Mouse (Mus musculus) olfactory bulb, adult 2 months (tissue): ENCODE results near the gene Pgm3. TPM values are rescaled to one million over a fixed set of nuclear protein-coding genes. Genes with fewer than 3 reads are reported as not detected.
A peak's percentile ranks its signal among the peaks of the same experiment; 100 is the strongest.
"Not testable (repeated sequence)": the region's sequence is repeated elsewhere in the genome, so short reads cannot be mapped to it uniquely, and the experiment has no call there.

Experiments
- H3K27ac ChIP-seq: fragments of 200-500 bp; 2 replicates; pipeline ENCODE4 v1.5.1; 2012; ENCODE audit warnings: low read depth, low read length; ENCODE audit not compliant: insufficient read depth
- H3K4me1 ChIP-seq: fragments of 200-500 bp; 2 replicates; pipeline ENCODE4 v1.6.1; 2012; ENCODE audit warnings: low read length; ENCODE audit not compliant: control insufficient read depth, insufficient read depth
- H3K4me3 ChIP-seq: fragments of 200-500 bp; 2 replicates; pipeline ENCODE4 v1.5.1; 2012; ENCODE audit warnings: mild to moderate bottlenecking, low read depth, low read length, moderate library complexity; ENCODE audit not compliant: insufficient read depth
- CTCF ChIP-seq: fragments of 200-500 bp; IDR thresholded peaks from 2 replicates; pipeline ENCODE4 v1.5.1; 2012; ENCODE audit warnings: low read depth, mild to moderate bottlenecking, low read length, moderate library complexity; ENCODE audit not compliant: insufficient read depth
- POLR2A ChIP-seq: fragments of 200-500 bp; IDR thresholded peaks from 2 replicates; pipeline ENCODE4 v1.6.1; 2012; ENCODE audit warnings: mild to moderate bottlenecking, low read depth, low read length, moderate library complexity; ENCODE audit not compliant: insufficient read depth
- WGBS: fragments of 180-500 bp; shearing (Covaris S2); methylation state at CpG from one replicate; pipeline ENCODE4 v1.1.7; 2018; 5-methylcytosine and 5-hydroxymethylcytosine counted together
- polyA plus RNA-seq: library from polyadenylated mRNA; stranded (reverse); fragments of >200 nt; gene quantifications from 2 replicates; pipeline ENCODE4 v1.2.4, GENCODE M21; 2012; ENCODE audit warnings: low replicate concordance; ENCODE audit not compliant: missing spikeins, insufficient read depth, insufficient read length

The Pgm3 gene
- not detected in 2 replicates for polyA plus RNA-seq

DNA sequence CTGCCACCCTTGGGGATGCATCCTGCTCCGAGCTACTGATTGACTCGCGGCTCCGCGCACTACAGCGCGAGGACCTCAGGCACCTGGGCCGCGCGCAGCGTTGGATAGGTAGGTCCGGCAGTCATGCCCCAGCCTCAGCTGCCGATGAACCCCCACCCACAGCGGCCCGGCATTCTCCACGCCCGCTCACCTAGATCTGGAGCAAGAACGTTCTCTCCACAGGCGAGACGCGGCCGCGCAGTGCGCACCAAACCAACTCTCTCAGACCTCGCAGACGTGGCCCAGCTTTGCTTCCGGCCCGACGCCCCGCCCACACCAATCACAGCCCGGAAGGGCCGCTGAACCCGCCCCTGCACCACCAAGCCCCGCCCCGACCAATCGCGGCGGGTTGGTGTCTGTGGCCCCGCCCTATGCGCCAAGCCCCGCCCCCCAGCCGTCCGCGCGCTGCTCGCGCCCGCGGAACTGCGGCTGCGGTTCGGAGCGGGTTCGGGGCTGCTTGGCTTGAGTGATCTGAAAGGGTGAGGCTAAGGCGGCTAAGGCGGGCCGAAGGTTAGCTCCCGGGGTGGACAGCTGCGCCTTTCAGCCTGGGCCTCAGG lies at the start of gene Pgm3, which contains the start of gene Rwdd2a:
TSS of gene Pgm3 (minus strand) at position 303 of the 596 bp plus-strand sequence.
TSS of gene Rwdd2a (plus strand) at position 452 of the 596 bp plus-strand sequence.
- peak; percentile 89 for TF ChIP-seq POLR2A
- no peak for TF ChIP-seq CTCF
- under 1% methylated on average over 59 of the region's 59 CpGs for WGBS
- Histone ChIP-seq H3K4me3 (peak within 1 kb of the TSS; percentile 97), H3K27ac (peak within 1 kb of the TSS; percentile 64; the same call in 1 of the 2 replicates), H3K4me1 (peaks cover 8% of the 10 kb centered on the region)

DNA sequence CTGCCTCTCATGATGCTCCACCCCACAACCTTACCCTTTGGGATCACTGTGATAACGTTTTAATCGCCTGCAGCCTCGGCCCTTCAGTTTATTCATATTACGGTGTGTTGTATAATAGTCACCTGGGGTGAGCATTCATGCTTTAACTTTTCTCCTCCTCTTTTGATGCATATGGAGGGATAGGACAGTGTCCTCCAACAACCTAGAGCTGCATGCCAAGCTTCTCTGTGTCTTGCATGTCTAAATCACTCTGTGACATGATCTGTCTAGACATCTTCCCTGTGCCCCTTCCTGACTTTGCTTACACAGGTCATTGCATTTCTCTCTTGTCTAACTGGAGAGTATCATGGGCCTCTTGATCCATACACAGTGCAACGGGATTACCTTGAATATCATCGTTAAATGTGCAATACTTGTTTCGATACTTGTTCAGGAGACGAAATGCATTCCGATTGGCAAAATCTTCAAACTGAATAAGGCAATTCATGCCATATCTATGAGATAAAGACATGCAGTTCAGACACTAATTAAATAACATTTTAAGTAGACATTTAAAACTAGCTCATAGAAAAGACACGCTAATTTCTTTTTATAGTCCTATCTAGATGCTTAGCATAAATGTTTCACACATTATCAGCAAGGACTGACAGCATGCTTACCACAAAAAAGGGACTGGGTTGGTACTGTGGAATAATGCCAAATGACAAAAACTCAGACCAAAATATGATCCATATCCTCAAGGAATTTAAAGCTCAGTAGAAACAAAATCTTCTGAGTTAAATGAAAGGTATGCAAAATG lies 47.9 kb upstream of the Pgm3 start:
- Histone ChIP-seq H3K27ac (no peak overlapping the region), H3K4me1 (no peaks in the 10 kb centered on the region), H3K4me3 (no peak overlapping the region)
- WGBS, result 85% methylated on average over 10 of the region's 10 CpGs
- no peak for TF ChIP-seq CTCF
- TF ChIP-seq POLR2A, result no peak

DNA sequence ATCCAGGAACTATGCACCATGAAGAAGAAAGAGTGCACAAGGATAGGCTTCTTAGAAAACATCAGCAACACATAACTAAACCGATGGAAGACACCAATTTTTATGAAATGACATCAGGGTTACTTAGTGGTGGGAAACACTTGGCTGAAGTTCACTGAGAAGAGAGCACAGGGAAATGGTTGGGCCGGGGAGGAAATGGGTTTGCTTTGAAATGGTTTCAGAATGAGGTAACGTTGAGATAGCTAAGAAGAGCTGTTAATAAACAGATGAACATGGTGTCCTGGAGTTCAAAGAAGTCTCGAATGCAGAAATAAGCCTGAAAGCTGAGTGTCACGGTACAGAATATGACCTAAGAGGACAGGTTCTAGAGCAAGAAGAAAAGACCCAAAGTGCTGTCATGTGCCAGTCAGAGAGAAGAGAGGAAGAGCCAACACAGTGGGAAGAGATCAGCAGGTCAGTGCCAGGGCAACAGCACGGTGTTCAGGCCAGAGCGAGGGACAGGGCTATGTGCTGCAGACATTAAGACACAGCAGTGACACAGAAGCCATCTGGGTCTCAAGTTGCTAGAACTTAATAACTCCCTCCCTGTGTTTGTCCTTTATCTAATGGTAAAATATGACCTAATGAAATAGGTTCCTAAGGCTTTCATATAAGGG lies 46.3 kb upstream of the Pgm3 start:
- 88% methylated on average over 7 of the region's 7 CpGs for WGBS
- Histone ChIP-seq H3K4me1 (no peaks in the 10 kb centered on the region), H3K4me3 (no peak overlapping the region), H3K27ac (no peak overlapping the region)
- TF ChIP-seq POLR2A, result no peak
- no peak for TF ChIP-seq CTCF

DNA sequence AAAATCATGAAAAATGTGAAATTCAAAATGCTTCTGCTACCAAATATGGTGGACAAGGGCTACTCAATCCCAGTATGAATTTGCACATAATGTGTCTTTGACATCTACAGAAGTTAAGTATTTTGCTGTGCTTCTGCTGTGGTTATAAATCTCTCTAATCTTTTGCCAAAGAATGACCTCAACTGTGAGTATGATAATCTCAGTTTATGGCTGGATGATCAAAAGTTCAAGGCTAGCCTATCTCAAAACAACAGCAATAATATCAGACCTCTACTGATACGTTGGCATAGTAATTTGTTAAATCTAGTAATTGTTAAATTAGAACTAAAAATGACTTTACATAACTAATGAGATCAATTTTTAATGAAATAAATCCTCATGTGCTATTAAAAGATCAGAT lies 44.1 kb upstream of the Pgm3 start:
- no peak overlapping the region for H3K27ac ChIP-seq
- TF ChIP-seq CTCF, result no peak
- TF ChIP-seq POLR2A, result no peak
- 89% methylated on average over 1 of the region's 1 CpGs for WGBS
- H3K4me3 ChIP-seq, result no peak overlapping the region
- H3K4me1 ChIP-seq, result no peaks in the 10 kb centered on the region

DNA sequence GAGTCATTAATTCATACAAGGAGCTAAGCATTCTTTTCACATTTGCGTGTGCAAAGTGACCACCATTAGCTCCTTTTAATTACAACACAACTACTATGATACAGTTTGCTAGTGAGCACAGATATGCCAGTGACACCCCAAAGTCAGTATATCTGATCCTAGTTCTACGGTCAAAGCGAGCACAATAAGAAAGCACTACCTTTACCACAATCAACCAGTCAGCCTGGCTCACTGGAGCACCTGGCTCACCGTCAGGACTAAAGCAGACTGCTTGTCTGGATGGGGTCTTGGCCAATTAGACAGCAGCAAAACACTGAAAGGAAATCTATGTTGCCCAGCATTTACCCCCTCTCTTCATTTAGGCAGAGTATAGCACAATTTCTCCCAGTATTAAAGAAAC lies 40.4 kb upstream of the Pgm3 start:
- TF ChIP-seq POLR2A, result no peak
- TF ChIP-seq CTCF, result no peak
- 95% methylated on average over 4 of the region's 4 CpGs for WGBS
- no peak overlapping the region for H3K27ac ChIP-seq

DNA sequence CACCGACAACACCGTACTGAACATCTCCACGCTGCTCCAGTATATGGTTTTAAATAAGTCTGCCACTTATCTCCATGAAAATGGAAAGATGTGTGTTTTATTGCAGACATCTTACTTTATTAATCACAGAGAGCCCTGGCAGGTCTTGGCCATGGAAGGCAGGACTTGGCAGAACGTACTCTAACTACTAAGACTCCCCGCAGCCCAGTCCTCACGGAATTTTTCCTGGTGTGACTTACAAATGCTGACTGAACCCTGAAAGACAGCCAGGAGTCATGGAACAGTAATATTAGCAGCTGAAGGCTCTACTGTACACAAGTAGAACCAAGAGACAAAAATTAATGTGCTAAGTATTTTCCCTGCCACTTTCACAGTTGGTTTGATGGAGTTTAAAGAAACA lies 34.1 kb upstream of the Pgm3 start:
- Histone ChIP-seq H3K27ac (no peak overlapping the region), H3K4me1 (no peaks in the 10 kb centered on the region), H3K4me3 (no peak overlapping the region)
- no peak for TF ChIP-seq CTCF
- WGBS, result 73% methylated on average over 6 of the region's 6 CpGs

More for the DNA sequence above, 40.4 kb upstream of the Pgm3 start:
- no peak overlapping the region for H3K4me3 ChIP-seq
- H3K4me1 ChIP-seq, result no peaks in the 10 kb centered on the region

DNA sequence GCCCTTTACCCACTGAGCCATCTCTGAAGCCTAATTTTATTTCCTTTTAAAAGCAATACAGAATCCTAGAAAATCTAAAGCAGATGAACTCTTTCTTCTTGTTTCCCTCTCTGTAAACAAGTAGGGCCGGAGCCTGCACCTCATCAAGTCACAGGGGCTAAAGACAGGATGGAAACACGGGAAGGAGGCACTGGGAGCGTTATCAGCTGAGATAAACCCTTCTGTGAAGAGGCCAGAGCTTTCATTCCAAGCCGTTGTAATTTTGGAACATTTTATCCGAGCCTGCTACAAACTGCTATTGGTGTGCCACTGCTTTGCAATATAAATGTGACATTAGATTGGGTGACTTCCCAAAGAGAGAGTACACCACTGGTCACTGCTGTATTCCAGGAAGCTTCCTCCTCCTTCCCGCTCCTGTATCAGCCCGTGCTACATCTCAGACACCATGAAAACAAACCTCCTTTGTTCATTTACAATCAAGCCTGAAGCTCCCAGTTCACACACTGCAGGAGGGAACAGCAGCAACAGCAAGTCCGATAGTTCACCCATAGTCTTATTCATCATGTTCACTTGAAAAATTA lies 28.2 kb upstream of the Pgm3 start:
- 59% methylated on average over 8 of the region's 8 CpGs for WGBS
- no peaks in the 10 kb centered on the region for H3K4me1 ChIP-seq
- no peak overlapping the region for H3K4me3 ChIP-seq
- H3K27ac ChIP-seq, result no peak overlapping the region
- no peak for TF ChIP-seq POLR2A
- TF ChIP-seq CTCF, result no peak

DNA sequence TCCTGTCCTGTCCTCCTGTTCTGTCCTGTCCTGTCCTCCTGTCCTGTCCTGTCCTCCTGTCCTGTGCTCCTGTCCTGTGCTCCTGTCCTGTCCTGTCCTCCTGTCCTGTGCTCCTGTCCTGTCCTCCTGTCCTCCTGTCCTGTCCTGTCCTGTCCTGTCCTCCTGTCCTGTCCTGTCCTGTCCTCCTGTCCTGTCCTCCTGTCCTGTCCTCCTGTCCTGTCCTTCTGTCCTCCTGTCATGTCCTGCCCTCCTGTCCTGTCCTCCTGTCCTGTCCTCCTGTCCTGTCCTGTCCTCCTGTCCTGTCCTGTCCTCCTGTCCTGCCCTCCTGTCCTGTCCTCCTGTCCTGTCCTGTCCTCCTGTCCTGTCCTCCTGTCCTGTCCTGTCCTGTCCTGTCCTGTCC lies 25.3 kb upstream of the Pgm3 start:
- H3K4me1 ChIP-seq, H3K27ac ChIP-seq, H3K4me3 ChIP-seq: not testable (repeated sequence)

DNA sequence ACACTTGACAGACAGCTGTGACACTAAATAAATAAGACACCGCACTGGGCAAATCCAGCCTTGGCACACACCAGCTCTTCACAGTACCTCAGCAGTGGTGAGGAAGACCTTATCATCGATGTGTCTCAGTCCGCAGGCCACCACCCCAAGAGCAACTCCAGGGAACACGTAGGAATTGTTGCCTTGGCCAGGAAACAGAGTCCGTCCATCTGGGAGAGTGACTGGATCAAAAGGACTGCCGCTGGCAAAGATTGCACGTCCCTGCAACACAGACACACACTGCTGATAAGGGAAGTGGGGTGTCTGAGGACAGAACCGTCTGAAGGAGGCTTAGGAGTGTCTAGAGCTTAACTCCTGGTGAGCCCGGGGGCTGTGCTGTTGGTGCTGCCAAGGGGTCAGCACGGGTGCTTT lies 22.7 kb upstream of the Pgm3 start:
- 78% methylated on average over 10 of the region's 10 CpGs for WGBS

More for the DNA sequence above, 22.7 kb upstream of the Pgm3 start:
- peaks cover 11% of the 10 kb centered on the region for H3K4me1 ChIP-seq
- H3K27ac ChIP-seq, H3K4me3 ChIP-seq: not testable (repeated sequence)
